Mouse (Mus musculus): Measurements from ENCODE around the gene Inf2.

Gene Inf2

GRCm38 (mm10) chr12:112588426-112589256 is at the start of gene Inf2:
TSS of gene Inf2 (plus strand) at chr12:112588784.
- in situ Hi-C loops (cut with MboI, MseI) = loop anchor here in 1 of 2 experiments (10.0 kb wide), 1 partner anchor 1884 kb away; the partner anchor contains the start of gene Hsp90aa1

- in situ Hi-C loops (cut with MboI, MseI) = loop anchor here in 1 of 2 experiments (5.0 kb wide), 1 partner anchor 392 kb away; the partner anchor contains the start of gene Kif26a
Observed at GRCm38 (mm10) chr12:112539466-112539965, 49.1 kb upstream of the Inf2 start.

- in situ Hi-C loops (cut with MboI, MseI) = loop anchor here in 1 of 2 experiments (10.0 kb wide), 1 partner anchor 706 kb away; no protein-coding TSS in a partner anchor
Observed at GRCm38 (mm10) chr12:112540321-112540720, 48.3 kb upstream of the Inf2 start.

GRCm38 (mm10) chr12:112541483-112542091 is 47.0 kb upstream of the Inf2 start:
- in situ Hi-C loops (cut with MboI, MseI) = loop anchor here in 1 of 2 experiments (10.0 kb wide), 1 partner anchor 707 kb away; no protein-coding TSS in a partner anchor

- in situ Hi-C loops (cut with MboI, MseI) = loop anchor here in 1 of 2 experiments (10.0 kb wide), 1 partner anchor 708 kb away; no protein-coding TSS in a partner anchor
Observed at GRCm38 (mm10) chr12:112542257-112542919, 46.2 kb upstream of the Inf2 start.

GRCm38 (mm10) chr12:112542920-112543300 is 45.7 kb upstream of the Inf2 start:
- in situ Hi-C loops (cut with MboI, MseI) = loop anchor here in 1 of 2 experiments (10.0 kb wide), 1 partner anchor 708 kb away; no protein-coding TSS in a partner anchor

GRCm38 (mm10) chr12:112543941-112544340 is 44.6 kb upstream of the Inf2 start:
- in situ Hi-C loops (cut with MboI, MseI) = loop anchor here in 1 of 2 experiments (10.0 kb wide), 1 partner anchor 709 kb away; no protein-coding TSS in a partner anchor

- in situ Hi-C loops (cut with MboI, MseI) = loop anchor here in 1 of 2 experiments (10.0 kb wide), 1 partner anchor 710 kb away; no protein-coding TSS in a partner anchor
Observed at GRCm38 (mm10) chr12:112544946-112545701, 43.5 kb upstream of the Inf2 start.

- in situ Hi-C loops (cut with MboI, MseI) = loop anchor here in 1 of 2 experiments (10.0 kb wide), 1 partner anchor 711 kb away; no protein-coding TSS in a partner anchor
Observed at GRCm38 (mm10) chr12:112546110-112546509, 42.5 kb upstream of the Inf2 start.

- in situ Hi-C loops (cut with MboI, MseI) = loop anchor here in 1 of 2 experiments (10.0 kb wide), 1 partner anchor 714 kb away; no protein-coding TSS in a partner anchor
Observed at GRCm38 (mm10) chr12:112549287-112549686, 39.3 kb upstream of the Inf2 start.

GRCm38 (mm10) chr12:112551861-112552375 is 36.7 kb upstream of the Inf2 start:
- in situ Hi-C loops (cut with MboI, MseI) = loop anchor here (5.0 kb wide), 2 partner anchors 65 to 70 kb away; partner anchors contain the start of gene Adssl1 (in 1 of the 2)

- in situ Hi-C loops (cut with MboI, MseI) = loop anchor here (5.0 kb wide), 2 partner anchors 65 to 70 kb away; partner anchors contain the start of gene Adssl1 (in 1 of the 2)
Observed at GRCm38 (mm10) chr12:112552520-112552919, 36.1 kb upstream of the Inf2 start.

GRCm38 (mm10) chr12:112554900-112555299 is 33.7 kb upstream of the Inf2 start:
- in situ Hi-C loops (cut with MboI, MseI) = loop anchor here (5.0 kb wide), 3 partner anchors 42 to 67 kb away; partner anchors contain the start of gene Adssl1 (in 1 of the 2)

- in situ Hi-C loops (cut with MboI, MseI) = loop anchor here in 1 of 2 experiments (5.0 kb wide), 1 partner anchor 41 kb away; no protein-coding TSS in a partner anchor
Observed at GRCm38 (mm10) chr12:112556531-112557060, 32.0 kb upstream of the Inf2 start.

GRCm38 (mm10) chr12:112557219-112557618 is 31.4 kb upstream of the Inf2 start:
- in situ Hi-C loops (cut with MboI, MseI) = loop anchor here in 1 of 2 experiments (5.0 kb wide), 1 partner anchor 40 kb away; no protein-coding TSS in a partner anchor

- in situ Hi-C loops (cut with MboI, MseI) = loop anchor here in 1 of 2 experiments (5.0 kb wide), 1 partner anchor 38 kb away; no protein-coding TSS in a partner anchor
Observed at GRCm38 (mm10) chr12:112559231-112559630, 29.4 kb upstream of the Inf2 start.

- in situ Hi-C loops (cut with MboI, MseI) = loop anchor here in 1 of 2 experiments (5.0 kb wide), 1 partner anchor 38 kb away; no protein-coding TSS in a partner anchor
Observed at GRCm38 (mm10) chr12:112559671-112560070, 28.9 kb upstream of the Inf2 start.

GRCm38 (mm10) chr12:112560176-112560797 is 28.3 kb upstream of the Inf2 start:
- in situ Hi-C loops (cut with MboI, MseI) = no loop called here

GRCm38 (mm10) chr12:112561163-112561562 is 27.4 kb upstream of the Inf2 start:
- in situ Hi-C loops (cut with MboI, MseI) = no loop called here
